Mouse (Mus musculus) MEL (cell line): ENCODE measurements around the gene Enoph1. TPM values are rescaled to one million over a fixed set of nuclear protein-coding genes. Genes with fewer than 3 reads are reported as not detected.

ENCODE experiments used
- DNase-seq: peaks from one replicate; pipeline ENCODE4 v3.0.0; 2011; ENCODE audit warnings: low read depth, low spot score
- H3K27ac ChIP-seq: 2 replicates; pipeline ENCODE4 v1.5.1; 2012; ENCODE audit warnings: low read depth, mild to moderate bottlenecking, control low read depth, low read length, moderate library complexity; ENCODE audit not compliant: control insufficient read depth
- H3K27me3 ChIP-seq, 2 experiments: fragments of 150-350 bp in 1 of 2; sonication (generic) in 1 of 2; 2 replicates each; pipeline ENCODE4 v1.6.1; 2012; ENCODE audit warnings: low read length in 2 of 2, mild to moderate bottlenecking in 2 of 2, improper control_type of control experiment in 1 of 2, moderate library complexity in 1 of 2; ENCODE audit not compliant: insufficient read depth in 2 of 2, control insufficient read depth in 1 of 2
- H3K36me3 ChIP-seq, 2 experiments: 2 replicates each; pipeline ENCODE4 v1.6.1; 2012 to 2014; ENCODE audit warnings: low read length in 2 of 2, improper control_type of control experiment in 1 of 2, inconsistent platforms in 1 of 2, mild to moderate bottlenecking in 1 of 2; ENCODE audit not compliant: insufficient read depth in 2 of 2, control insufficient read depth in 1 of 2
- H3K4me1 ChIP-seq, 2 experiments: fragments of 150-350 bp in 1 of 2; sonication (generic) in 1 of 2; 2 replicates each; pipeline ENCODE4 v1.6.1; 2012; ENCODE audit warnings: low read length in 2 of 2, improper control_type of control experiment in 1 of 2, mild to moderate bottlenecking in 1 of 2; ENCODE audit not compliant: insufficient read depth in 2 of 2, control insufficient read depth in 1 of 2
- H3K4me3 ChIP-seq, 2 experiments: fragments of 150-350 bp in 1 of 2; sonication (generic) in 1 of 2; 2 replicates each; pipeline ENCODE4 v1.5.1; 2012; ENCODE audit warnings: low read depth in 2 of 2, low read length in 2 of 2, mild to moderate bottlenecking in 2 of 2, moderate library complexity in 2 of 2, control low read depth in 1 of 2, improper control_type of control experiment in 1 of 2; ENCODE audit not compliant: control insufficient read depth in 1 of 2, insufficient read depth in 1 of 2
- H3K79me2 ChIP-seq: 2 replicates; pipeline ENCODE4 v1.6.1; 2012; ENCODE audit warnings: mild to moderate bottlenecking, low read length, moderate library complexity; ENCODE audit not compliant: control insufficient read depth, poor library complexity, insufficient read depth
- H3K9ac ChIP-seq: 2 replicates; pipeline ENCODE4 v1.6.1; 2012; ENCODE audit warnings: low read depth, mild to moderate bottlenecking, control low read depth, low read length, moderate library complexity; ENCODE audit not compliant: control insufficient read depth, poor library complexity, severe bottlenecking
- H3K9me3 ChIP-seq: fragments of 150-350 bp; sonication (generic); replicated peaks from 2 replicates; pipeline ENCODE4 v1.6.1; 2012; ENCODE audit warnings: mild to moderate bottlenecking, low read length, improper control_type of control experiment, moderate library complexity; ENCODE audit not compliant: insufficient read depth
- CHD1 ChIP-seq: IDR thresholded peaks from 2 replicates; pipeline ENCODE4 v1.6.1; 2012; ENCODE audit warnings: low read depth, mild to moderate bottlenecking, inconsistent platforms, low read length, improper control_type of control experiment
- CTCF ChIP-seq, 3 experiments: IDR thresholded peaks in 2 of 3; conservative IDR thresholded peaks in 1 of 3; 2 replicates each; pipeline ENCODE4 v1.5.1; 2011 to 2012; ENCODE audit warnings: low read length in 3 of 3, low read depth in 2 of 3, mild to moderate bottlenecking in 2 of 3, improper control_type of control experiment in 1 of 3, inconsistent platforms in 1 of 3, mixed read lengths in 1 of 3, moderate library complexity in 1 of 3; ENCODE audit not compliant: control insufficient read depth in 1 of 3, insufficient read depth in 1 of 3, poor library complexity in 1 of 3, severe bottlenecking in 1 of 3
- EP300 ChIP-seq, 2 experiments: IDR thresholded peaks; 2 replicates each; pipeline ENCODE4 v1.6.1; 2011; ENCODE audit warnings: improper control_type of control experiment in 2 of 2, low read length in 2 of 2, low read depth in 1 of 2, mild to moderate bottlenecking in 1 of 2
- GABPA ChIP-seq: IDR thresholded peaks from 2 replicates; pipeline ENCODE4 v1.6.1; 2012; ENCODE audit warnings: low read depth, mild to moderate bottlenecking, inconsistent platforms, low read length, improper control_type of control experiment, moderate library complexity
- JUND ChIP-seq: IDR thresholded peaks from 2 replicates; pipeline ENCODE4 v1.6.1; 2011; ENCODE audit warnings: low read depth, mild to moderate bottlenecking, improper control_type of control experiment, low read length
- MAFK ChIP-seq: IDR thresholded peaks from 2 replicates; pipeline ENCODE4 v1.6.1; 2011; ENCODE audit warnings: low read depth, mild to moderate bottlenecking, low read length, improper control_type of control experiment, borderline replicate concordance
- NELFE ChIP-seq: IDR thresholded peaks from 2 replicates; pipeline ENCODE4 v1.6.1; 2011; ENCODE audit warnings: low read depth, low read length, improper control_type of control experiment
- POLR2A ChIP-seq, 2 experiments: IDR thresholded peaks; 2 replicates each; pipeline ENCODE4 v1.6.1; 2011 to 2012; ENCODE audit warnings: low read length in 2 of 2, mild to moderate bottlenecking in 2 of 2, control low read depth in 1 of 2, improper control_type of control experiment in 1 of 2, low read depth in 1 of 2, moderate library complexity in 1 of 2; ENCODE audit not compliant: control insufficient read depth in 1 of 2, insufficient read depth in 1 of 2, poor library complexity in 1 of 2
- POLR2AphosphoS5 ChIP-seq: IDR thresholded peaks from 2 replicates; pipeline ENCODE4 v1.6.1; 2012; ENCODE audit warnings: low read depth, borderline replicate concordance, mild to moderate bottlenecking, inconsistent platforms, low read length, moderate library complexity, mixed read lengths
- RAD21 ChIP-seq: IDR thresholded peaks from 2 replicates; pipeline ENCODE4 v1.6.1; 2011; ENCODE audit warnings: mild to moderate bottlenecking, low read depth, low read length, improper control_type of control experiment
- RCOR1 ChIP-seq: IDR thresholded peaks from 2 replicates; pipeline ENCODE4 v1.6.1; 2012; ENCODE audit warnings: low read depth, mild to moderate bottlenecking, inconsistent platforms, low read length, improper control_type of control experiment
- SIN3A ChIP-seq: IDR thresholded peaks from 2 replicates; pipeline ENCODE4 v1.6.1; 2012; ENCODE audit warnings: low read length, improper control_type of control experiment, inconsistent platforms
- SMC3 ChIP-seq: IDR thresholded peaks from 2 replicates; pipeline ENCODE4 v1.6.1; 2011; ENCODE audit warnings: low read depth, low read length, improper control_type of control experiment
- TAL1 ChIP-seq: IDR thresholded peaks from 2 replicates; pipeline ENCODE4 v1.6.1; 2012; ENCODE audit warnings: mild to moderate bottlenecking, inconsistent platforms, low read length, moderate library complexity, mixed read lengths
- USF1 ChIP-seq: IDR thresholded peaks from 2 replicates; pipeline ENCODE4 v1.6.1; 2014; ENCODE audit warnings: low read depth, mild to moderate bottlenecking, inconsistent platforms, low read length, improper control_type of control experiment, moderate library complexity
- ZKSCAN1 ChIP-seq: IDR thresholded peaks from 2 replicates; pipeline ENCODE4 v1.6.1; 2012; ENCODE audit warnings: low read depth, mild to moderate bottlenecking, inconsistent platforms, low read length, improper control_type of control experiment, moderate library complexity
- ZMIZ1 ChIP-seq: IDR thresholded peaks from 2 replicates; pipeline ENCODE4 v1.6.1; 2012; ENCODE audit warnings: low read depth, mild to moderate bottlenecking, inconsistent platforms, low read length, improper control_type of control experiment, moderate library complexity
- polyA plus RNA-seq, 2 experiments: library from polyadenylated mRNA; stranded (reverse) in 1 of 2; unstranded in 1 of 2; fragments of >175 nt in 1 of 2; fragments of >200 nt in 1 of 2; gene quantifications; 2 replicates each; pipeline versions ENCODE4 v1.2.1 to v1.2.4; 2012; ENCODE audit warnings: low replicate concordance in 2 of 2, low read depth in 1 of 2; ENCODE audit not compliant: insufficient read length in 2 of 2, insufficient read depth in 1 of 2, missing spikeins in 1 of 2
- total RNA-seq: library from RNA; depleted of rRNA; stranded (reverse); fragments of 300-350 nt; gene quantifications from 2 replicates; pipeline ENCODE4 v1.2.3, GENCODE M21; 2012

Enoph1 gene
- total and polyA plus RNA-seq, 3 experiments: 83.3 to 89.0 TPM; not detected in 1

DNA sequence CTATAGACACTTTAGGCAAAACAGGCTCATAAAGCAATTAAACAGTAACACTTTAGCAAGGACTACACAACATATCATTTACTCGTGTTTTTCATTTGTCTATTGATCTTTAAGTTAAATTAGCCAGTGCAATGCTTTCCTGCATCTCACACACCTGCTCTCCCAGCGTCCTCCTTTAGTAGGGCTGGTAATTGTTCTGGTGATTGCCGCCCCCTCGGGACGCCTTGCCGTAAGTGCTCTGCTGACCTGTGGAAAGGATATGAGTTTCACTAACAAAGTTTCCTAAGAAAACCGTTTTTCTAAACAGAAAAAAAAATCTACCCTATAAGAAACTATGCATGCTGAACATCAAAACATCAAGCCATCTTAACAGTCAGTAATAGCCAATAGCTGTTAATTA, 3.8 kb upstream of the Enoph1 start:
- H3K27me3 ChIP-seq: no peaks in the 10 kb centered on the region
- no peaks in the 10 kb centered on the region for H3K9me3 ChIP-seq
- H3K27ac ChIP-seq: no peak overlapping the region
- peaks cover 55% of the 10 kb centered on the region for H3K79me2 ChIP-seq
- H3K4me3 ChIP-seq: no peak overlapping the region; a peak in 1 of 4 replicates
- peaks cover 0 to 10% of the 10 kb centered on the region in 2 experiments; a peak in 1 of 4 replicates for H3K4me1 ChIP-seq
- DNase-seq: no peak
- TF ChIP-seq GABPA (no peak), POLR2A (IDR thresholded peaks at IDR 0.05; ENCODE audit: control insufficient read depth in 1 of 2, insufficient read depth in 1 of 2, low read depth in 1 of 2, low read length in 2 of 2, poor library complexity in 1 of 2) (0 out of 4 replicates have a peak, but pooled peaks of 1 of the 2 experiments have one; percentile 33), RAD21 (no peak), EP300 (IDR thresholded peaks at IDR 0.05; ENCODE audit: low read depth in 1 of 2, low read length in 2 of 2) (no peak)
- H3K9ac ChIP-seq: no peak overlapping the region
- H3K36me3 ChIP-seq: peaks cover 28 to 30% of the 10 kb centered on the region in 2 experiments

DNA sequence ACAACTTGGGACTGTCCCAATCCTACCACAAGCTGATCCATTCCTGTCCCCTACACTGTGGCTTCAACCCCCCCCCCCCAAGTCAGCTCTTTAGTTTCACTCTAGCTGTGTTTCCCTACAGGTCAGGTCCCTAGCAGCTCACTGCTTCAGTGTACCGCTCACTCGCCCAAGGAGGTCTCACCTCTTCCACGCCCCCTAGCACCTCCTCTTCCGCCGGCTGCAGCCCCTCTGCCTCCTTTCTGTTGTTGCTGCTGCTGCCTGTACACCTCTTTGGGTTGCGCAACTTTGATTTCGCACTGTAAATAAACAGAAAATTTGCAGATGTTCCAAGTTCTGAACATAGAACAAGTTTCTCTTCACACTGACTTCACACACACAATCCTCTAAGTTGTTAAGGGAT, 3.1 kb upstream of the Enoph1 start:
- H3K9me3 ChIP-seq: no peaks in the 10 kb centered on the region
- H3K4me1 ChIP-seq: peaks cover 0 to 13% of the 10 kb centered on the region in 2 experiments; a peak in 1 of 4 replicates
- H3K36me3 ChIP-seq: peaks cover 30 to 31% of the 10 kb centered on the region in 2 experiments
- H3K27me3 ChIP-seq: no peaks in the 10 kb centered on the region
- TF ChIP-seq EP300 (IDR thresholded peaks at IDR 0.05; ENCODE audit: low read depth in 1 of 2, low read length in 2 of 2) (no peak), POLR2A (IDR thresholded peaks at IDR 0.05; ENCODE audit: control insufficient read depth in 1 of 2, insufficient read depth in 1 of 2, low read depth in 1 of 2, low read length in 2 of 2, poor library complexity in 1 of 2) (0 out of 4 replicates have a peak, but pooled peaks of 1 of the 2 experiments have one; percentile 11), ZMIZ1 (no peak), JUND (no peak), POLR2AphosphoS5 (no peak), CHD1 (0 out of 2 replicates have a peak, but pooled peaks have one; percentile 40), TAL1 (no peak), RCOR1 (no peak), CTCF (IDR thresholded peaks at IDR 0.05 in 2 of 3, conservative IDR thresholded peaks at IDR 0.05 in 1 of 3; ENCODE audit: control insufficient read depth in 1 of 3, insufficient read depth in 1 of 3, low read depth in 2 of 3, low read length in 3 of 3, poor library complexity in 1 of 3, severe bottlenecking in 1 of 3) (no peak), SIN3A (no peak; the same call in none of the 2 replicates), MAFK (no peak), USF1 (no peak), NELFE (no peak), ZKSCAN1 (no peak), SMC3 (no peak)
- peaks cover 61% of the 10 kb centered on the region for H3K79me2 ChIP-seq
- peak overlapping the region; percentile 98 for H3K9ac ChIP-seq
- DNase-seq: peak; percentile 38
- H3K27ac ChIP-seq: no peak overlapping the region
- peak overlapping the region; percentile 53 to 90 for H3K4me3 ChIP-seq
